Mouse (Mus musculus) monocyte, adult 5-6 weeks (primary cell): ENCODE results near the gene Ostm1. TPM values are rescaled to one million over a fixed set of nuclear protein-coding genes. Genes with fewer than 3 reads are reported as not detected.

Source experiments
- ATAC-seq: fragments of 153-309, 156-312 bp; replicated peaks from 2 replicates; pipeline ENCODE4 v1.8.0; 2017; ENCODE audit warnings: mild to moderate bottlenecking; ENCODE audit not compliant: low TSS enrichment, insufficient number of reproducible peaks, severe bottlenecking, poor library complexity, low FRiP score
- total RNA-seq: library from RNA; stranded (forward); fragments of 200-1000, 200-491, 200-594 nt; gene quantifications from 3 replicates; pipeline ENCODE4 v1.2.3, GENCODE M21; 2017

Gene Ostm1
- total RNA-seq, 1 experiment from 2014 or later, result 79.6 TPM

DNA sequence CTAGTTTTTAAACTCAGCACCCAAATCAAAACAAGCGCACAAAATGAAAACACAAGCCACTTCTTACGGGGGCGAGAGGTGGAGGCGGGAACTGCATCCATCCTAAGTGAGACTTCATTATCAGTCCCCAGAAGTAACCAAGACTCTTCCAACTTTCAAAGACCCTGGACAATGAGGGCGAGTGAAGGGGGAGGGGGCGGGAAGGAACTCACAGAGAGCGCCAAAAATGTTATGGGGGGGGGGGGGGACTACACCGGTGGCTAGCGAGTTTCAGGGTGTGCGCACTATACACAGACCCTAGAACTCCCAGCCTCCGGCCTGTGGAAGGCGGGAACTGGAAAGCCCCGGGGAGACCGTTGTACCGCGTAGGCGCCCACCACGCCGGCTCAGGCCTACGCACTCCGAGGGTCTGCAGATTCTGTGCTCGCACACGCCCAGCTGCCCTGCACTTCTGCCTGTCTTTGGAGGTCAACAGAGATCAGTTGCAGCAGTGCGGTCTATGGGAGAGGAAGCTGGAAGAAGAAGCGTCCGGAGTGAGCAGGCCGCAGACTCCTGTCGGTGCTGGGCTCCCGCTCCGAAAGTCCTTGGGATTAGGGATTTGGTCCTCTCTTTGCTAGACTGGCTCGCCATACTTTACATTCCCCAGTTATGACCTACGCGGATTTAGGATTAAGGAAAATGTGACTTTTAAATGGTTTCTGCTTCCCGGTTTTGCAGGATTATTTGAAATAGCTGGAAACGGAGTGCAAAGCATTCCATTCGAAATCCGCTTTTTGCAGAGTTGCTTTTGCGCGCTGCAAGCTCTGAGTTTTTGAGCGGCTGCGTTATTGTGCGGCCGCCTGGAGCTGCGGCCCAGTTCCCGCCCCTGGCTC lies 1.7 kb upstream of the Ostm1 start:
- ATAC-seq, result no peak

DNA sequence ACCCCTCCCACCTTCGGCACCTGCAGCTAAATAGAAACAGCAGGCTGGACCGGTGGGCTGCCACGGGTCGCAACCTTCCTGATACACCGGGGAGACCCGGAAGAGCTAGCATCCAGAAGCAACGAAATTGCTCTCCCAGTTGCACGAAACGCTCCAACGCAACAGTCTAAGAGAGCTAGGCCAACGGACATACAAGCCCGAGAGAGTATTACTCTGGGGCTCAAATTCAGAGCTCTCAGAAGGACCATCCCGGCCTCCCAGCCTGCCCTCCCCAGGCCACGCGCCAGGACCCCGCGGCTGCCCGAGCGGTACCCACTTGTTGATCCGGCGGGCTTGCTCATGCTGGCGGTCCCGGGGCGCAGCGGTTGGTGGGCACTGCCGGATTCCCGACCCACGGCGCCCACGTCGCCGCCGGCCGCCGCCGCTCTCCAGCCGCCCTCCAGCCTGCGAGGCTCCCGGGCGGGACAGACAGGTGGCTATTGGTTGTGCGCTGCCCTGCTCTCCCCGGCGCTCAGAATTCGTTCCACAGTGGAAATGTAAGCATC lies 984 bp upstream of the Ostm1 start:
- ATAC-seq, result no peak

DNA sequence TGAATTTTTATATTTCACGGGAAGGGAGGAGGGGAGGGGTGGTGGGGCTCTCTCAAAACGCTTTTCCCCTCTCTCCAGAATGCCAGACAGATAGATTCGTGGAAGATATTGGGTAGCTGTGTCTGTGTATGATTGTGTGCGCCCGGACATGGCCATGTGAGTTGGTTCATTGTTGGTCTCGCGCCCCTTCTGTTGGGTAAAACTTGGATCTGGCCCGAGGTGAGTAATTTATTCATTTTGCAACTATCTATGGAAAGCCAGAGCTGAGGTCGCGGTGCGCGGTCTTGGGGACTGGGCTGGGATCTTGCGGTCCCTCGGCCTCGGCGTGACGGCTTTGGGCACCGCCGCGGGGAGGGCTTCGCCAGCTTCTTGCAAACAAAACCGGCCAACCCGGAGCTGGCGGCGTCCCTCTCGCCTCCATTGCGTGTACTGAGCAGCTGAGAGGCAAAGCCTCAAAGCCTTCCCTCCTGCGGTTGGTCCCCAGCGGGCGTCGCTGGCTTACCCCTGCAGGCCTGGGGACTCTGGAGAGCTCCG lies 347 bp downstream of the Ostm1 start:
- ATAC-seq, result no peak

DNA sequence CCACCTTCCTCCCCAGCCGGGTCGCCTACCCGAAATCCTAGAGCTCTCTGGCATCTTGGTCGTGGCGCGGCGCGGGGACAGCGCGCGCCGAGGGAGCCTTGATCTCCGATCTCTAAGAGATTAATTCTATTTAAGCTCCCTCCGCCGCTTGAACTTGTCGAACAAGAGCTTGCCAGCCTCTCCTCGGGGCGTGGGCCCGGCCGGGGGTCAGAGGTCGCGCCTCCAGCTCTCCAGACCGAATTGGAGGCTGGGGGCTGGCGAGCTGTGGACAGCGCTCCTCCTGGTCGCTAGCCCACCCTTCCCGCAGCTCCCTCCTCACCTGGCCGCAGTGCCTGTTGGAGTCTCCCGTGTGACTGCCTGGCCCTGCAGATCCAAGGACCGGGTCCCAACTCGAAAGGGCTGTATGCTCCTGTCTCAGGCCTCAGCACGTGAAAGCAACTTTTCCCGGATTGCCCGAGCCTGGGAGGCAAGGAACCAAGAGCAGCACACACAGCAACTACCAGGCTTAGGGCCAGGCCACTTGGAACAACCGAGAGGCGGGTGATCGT lies 888 bp downstream of the Ostm1 start:
- ATAC-seq, result no peak

DNA sequence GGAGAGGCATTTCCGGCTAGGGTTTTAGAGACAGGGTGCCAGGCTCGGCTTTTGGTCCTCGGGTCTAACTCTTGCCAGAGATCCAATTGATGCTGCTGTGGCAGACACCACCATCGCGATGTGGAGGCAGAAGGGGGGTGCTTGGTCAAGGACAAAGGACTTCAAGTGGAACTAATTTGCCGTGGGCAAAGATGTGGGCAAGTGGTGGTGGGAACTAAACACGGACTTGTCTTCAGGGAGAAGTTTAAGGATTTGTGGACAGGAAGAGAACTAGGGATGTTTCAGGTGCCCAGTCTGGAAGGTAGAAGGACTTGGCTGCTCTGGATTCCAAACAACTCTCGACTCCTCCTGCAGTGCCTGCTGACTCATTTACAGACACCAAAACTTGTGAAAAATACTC lies 1.5 kb downstream of the Ostm1 start:
- ATAC-seq, result no peak

DNA sequence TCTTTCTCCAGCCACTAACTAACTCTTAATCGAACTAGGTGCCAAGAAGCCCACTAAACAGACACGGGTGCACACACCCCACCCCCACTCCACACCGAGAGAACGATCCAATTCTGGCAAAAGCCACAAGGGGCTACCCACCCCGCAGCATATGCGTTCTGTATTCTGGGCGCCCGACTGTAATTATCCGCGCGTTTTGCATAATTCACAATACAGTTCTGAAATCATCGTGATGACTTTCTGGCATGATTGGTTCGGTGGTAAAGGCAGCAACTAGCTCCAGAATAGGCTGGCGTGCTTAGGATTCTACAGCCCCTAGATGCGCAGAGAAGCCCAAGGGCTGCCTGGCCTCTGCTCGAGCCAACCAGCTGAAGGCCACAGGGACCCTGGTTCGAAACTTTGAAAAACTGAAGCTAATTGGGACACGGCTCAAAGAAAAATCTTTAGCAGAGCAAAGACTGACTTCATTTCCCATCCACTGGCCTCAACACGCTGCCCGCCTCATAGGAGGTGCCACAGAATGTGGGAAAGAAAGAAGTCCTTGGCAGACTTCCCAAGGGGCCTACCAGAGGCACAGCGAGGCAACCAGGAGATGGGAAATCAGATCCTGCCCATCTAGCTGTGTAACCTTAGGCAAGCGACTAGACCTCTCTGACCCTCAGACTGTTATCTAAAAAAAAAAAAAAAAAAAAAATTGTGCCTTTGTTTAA lies 2.1 kb downstream of the Ostm1 start:
- ATAC-seq, result no peak

DNA sequence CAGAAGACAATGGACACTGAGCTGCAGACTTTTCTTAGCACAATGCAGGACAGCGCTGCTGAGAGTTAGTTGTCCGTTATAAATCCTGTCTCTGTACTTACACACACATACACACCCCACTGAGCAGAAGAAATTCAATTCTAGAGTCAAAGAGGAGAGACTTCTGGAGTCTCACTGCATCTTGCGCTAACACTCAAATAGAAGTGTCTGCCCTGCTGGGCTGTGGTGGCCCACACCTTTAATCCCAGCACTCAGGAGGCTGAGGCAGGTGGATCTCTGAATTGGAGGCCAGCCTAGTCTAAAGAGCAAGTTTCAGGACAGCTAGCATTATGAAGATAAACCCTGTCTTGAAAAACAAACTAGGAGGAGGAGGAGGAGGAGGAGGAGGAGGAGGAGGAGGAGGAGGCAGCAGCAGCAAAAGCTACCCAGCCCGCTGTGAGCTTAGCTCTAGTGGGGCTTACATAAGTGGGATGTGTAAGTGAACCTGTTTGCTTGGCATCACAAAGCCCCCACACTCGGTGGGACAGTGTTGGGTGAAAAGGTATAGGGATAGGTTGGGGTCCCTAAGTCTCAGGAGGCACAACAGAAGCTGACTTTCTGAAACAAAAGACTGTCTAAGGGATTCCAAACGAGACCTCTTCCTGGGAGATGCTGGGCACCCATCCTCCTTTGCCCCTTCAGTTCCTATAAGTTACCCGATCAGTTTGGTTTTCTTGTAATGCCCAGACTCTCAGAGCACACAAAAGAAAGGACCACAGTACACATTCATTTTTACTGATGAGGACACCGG lies 4.5 kb downstream of the Ostm1 start:
- ATAC-seq, result no peak

DNA sequence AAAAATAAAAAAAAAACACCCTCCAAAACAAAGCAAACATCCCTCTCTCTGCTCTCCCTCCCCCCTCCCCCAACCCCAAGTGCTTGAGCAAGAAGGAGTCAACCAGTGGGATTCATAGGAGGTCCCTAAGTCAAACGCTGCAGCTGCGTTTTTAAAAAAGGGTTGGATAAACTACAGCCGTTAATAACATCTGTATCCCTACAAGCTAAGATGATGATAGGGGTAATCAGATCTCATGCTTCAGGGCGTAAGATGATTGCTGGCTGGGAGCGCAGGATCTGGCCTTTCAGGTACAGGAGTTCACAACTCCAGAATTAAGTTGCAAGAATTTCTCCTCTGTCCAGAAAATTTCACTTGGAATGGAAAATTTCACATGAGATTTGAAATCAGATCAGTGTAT lies 5.9 kb downstream of the Ostm1 start:
- no peak for ATAC-seq

DNA sequence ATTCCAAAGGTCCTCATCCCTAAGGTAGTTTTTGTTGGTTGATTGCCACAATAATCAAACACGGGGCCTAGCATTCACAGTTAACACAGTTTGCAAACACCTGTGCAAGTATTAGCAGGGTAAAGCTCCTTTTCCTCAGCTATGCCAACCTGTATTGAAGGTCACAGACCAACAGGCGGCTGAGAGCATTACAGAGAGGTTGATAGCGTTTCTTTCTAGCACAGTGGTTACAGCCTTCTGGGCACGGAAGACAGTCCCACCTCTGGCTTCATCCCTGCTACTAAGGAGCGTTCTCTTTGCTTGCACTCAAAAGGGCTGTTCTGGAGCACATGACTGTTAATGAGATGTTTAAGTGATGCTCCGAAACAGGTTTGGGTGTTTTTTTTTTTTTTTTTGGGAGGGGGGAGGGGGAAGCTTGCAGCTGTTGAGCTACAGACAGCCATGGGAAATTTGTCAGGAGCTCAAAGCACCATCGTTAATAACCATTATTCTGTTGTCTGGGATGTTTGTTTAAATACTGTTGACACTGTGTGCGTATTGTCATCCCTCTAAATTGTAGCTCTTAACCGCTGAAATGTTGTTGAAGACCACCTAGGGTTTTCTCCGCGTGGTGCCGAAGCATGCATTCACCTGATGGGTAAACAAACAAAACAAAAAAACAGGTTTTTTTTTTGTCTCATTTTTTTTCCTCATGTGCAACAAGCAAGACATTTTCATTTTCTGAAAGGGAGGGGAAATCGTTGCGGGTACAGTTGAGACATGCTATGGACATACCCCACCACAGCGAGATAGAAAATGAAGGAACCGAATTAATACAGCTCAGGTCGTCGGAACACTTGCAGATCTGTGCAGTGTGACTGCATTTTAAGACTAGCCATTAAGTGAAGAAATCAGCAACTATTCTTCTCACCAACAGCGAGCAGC lies 6.9 kb downstream of the Ostm1 start:
- no peak for ATAC-seq

DNA sequence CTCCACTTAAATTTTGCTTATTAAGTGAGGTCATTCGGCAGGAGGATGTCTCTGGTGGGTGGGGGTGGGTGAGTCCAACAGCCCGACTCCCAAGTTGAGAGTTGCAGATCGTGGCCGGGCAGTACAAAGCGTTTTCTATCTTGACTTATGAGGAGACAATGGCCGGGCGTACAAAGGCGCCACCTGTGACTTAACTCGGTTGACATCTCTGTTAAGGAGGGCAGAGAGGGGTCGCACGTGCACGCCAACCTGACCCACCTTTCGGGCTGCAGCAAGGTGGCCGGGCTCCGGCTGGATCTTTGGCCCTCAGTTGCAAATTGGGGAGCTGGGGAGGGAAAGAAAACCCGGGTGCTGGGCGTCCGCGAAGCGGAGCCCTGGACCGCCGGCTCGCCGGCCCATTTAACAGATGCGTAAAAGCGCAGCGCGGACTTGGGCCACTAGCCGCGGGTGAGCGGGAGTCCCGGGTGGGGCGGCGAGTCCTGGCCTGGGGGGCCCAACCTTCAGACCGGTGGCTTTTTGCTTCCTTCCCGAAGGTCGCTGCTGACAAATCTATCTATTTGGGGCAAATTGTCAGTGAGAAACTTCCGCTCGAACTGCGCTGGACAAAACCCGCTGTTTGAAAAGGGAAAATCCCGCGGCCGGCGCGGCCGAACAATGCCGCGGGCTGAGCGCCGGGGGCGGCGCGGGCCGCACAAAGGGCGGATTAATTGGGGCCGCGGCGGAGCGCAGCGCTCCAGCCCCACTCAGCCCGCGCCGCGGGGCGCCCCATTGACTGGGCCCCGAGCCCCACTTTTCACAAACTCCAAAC lies 7.8 kb downstream of the Ostm1 start:
- no peak for ATAC-seq

DNA sequence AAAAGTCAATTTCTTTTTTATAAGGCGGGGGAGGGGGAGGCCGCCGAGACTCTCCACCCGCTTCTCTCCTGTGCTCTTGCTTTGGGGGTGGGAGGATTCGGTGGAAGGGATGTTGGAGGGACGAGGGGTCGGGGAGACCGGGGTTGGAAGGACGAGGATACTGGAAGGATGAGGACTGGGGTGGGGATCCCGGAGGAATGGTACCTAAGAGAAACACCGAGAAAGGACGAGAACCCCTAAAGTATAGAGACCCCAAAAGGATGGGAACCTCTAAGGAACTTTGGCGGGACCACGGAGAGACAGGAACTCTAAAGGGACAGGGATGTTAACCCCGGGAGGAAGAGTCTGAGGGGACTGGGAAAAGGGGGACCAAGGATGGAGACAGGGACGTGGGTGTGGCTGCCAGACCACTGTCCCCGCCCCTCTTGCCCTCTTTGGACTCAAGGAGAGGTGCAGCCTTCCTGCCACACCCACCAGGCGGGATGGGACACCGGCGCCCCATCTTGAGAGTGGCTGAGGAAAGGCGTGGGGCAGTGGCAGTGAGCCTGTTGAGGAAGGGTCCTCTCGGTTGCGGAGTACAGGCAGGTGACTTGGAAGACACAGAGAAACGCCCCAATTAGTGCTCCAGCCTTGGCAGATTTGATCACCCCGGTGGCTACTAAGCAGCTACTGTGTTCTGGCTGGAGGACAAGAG lies 8.5 kb downstream of the Ostm1 start:
- no peak for ATAC-seq

DNA sequence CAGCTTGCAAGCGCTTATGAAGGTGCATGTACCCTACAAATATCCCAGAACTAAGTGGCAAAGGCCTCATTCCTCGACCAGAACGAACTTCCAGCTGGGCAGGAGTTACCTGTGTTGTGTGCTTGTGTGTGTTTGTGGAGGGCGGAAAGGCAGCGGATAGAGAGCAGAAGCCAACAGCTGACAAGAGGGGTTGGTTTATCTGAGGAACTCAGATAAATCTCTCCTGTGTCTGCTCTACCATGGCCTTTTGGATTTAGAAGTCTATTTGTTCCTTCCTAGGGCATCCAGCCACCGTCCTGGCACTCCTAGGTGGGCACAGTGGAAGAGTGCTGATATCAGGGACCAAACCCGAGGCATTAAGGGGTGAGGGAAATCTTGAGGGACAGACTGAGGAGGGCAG lies 9.6 kb downstream of the Ostm1 start:
- no peak for ATAC-seq

DNA sequence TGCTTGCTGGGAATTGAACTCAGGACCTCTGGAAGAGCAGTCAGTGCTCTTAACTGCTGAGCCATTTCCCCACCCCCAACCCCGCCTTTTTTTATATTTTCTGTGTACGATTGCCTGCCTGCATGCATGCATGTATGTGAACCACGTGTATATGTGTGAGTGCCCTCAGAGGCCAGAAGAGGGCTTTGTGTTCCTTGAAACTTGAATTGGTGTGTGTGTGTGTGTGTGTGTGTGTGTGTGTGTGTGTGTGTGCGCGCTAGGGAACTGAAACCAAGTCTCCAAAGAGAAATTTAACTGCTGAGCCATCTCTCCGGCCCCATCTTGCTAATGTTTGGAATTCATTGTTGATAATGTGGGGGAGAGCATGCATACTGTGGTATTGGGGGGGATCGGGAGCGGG lies 15.0 kb downstream of the Ostm1 start:
- no peak for ATAC-seq

DNA sequence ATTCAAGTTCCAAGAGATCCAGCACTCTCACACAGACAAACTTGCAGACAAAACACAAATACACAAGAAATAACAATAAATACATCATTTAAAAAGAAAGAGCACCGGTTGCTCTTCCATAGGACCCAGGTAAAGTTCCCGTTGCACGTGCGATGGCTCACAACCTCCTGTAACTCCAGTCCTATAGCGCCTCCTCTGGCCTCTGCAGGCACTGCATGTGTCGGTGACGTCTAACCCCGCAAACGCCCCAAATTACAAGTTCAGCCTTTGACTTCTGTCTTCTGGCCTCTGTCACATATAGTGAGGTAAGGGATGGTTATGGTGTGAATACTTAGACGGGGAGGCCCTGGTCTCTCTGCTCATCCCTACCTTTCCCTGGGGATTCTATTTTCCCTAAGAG lies 17.9 kb downstream of the Ostm1 start:
- ATAC-seq, result no peak

DNA sequence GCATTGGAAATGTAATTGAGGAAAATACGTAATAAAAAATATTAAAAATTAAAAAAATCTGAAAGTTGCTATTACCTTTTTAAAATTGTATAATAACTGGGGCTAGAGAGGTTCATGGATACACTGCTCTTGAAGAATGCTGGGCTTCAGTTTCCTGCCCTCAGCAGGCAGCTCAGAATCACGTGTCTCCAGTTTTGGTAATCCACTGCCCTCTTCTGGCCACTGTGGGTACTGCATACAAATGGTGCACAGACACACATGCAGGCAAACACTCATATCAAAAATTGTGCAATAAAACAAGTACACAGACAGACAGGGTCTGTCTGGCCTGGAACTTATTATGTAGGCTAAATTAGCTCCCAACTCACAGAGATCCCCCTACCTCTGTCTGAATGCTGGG lies 21.3 kb downstream of the Ostm1 start:
- no peak for ATAC-seq

DNA sequence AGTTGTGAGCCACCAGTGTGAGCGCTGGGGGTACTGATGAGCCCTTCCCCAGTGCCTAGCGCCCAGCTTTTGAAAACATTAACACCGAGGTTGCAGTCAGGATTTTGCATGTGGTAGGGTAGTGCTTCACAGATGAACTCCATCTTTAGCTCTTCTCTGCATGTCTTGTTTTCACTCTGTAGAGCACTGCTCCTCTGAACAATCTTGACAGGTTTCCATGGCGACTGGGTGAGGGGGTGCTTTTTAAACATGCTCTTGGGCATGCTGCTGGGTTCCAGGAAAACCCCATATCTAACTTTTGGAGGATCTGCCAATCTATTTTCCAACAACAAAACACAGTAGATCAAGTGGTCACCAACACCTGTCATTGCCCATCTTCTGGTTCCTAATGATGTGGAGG lies 23.1 kb downstream of the Ostm1 start:
- no peak for ATAC-seq
